Mouse (Mus musculus): Measurements from ENCODE around the gene 2900011O08Rik.

- TF ChIP-seq CTCF (IDR thresholded peaks at IDR 0.05; ENCODE audit: low read depth, low read length) (no peak), POLR2A (IDR thresholded peaks at IDR 0.05; ENCODE audit: borderline replicate concordance, low read depth, low read length) (no peak)
Observed at GRCm38 (mm10) chr16:13994076-13994475, 7.7 kb downstream of the 2900011O08Rik start.

All from bone marrow macrophage, adult 2 months (primary cell).